Mouse (Mus musculus) G1E (cell line): Measurements from ENCODE around the gene Ncor2. TPM values are rescaled to one million over a fixed set of nuclear protein-coding genes. Genes with fewer than 3 reads are reported as not detected.

Experiments used
- ATAC-seq: 2 replicates; pipeline ENCODE4 v1.8.0; 2016; ENCODE audit warnings: mild to moderate bottlenecking; ENCODE audit not compliant: insufficient number of reproducible peaks, poor library complexity, low FRiP score, severe bottlenecking; ENCODE audit errors: extremely low read depth
- DNase-seq: peaks from one replicate; pipeline ENCODE4 v3.0.0; 2012; ENCODE audit warnings: low spot score
- H3K27me3 ChIP-seq: 2 replicates; pipeline ENCODE4 v1.6.1; 2012; ENCODE audit warnings: mild to moderate bottlenecking, low read length, inconsistent platforms; ENCODE audit not compliant: insufficient read depth
- H3K36me3 ChIP-seq: replicated peaks from 2 replicates; pipeline ENCODE3; 2012; ENCODE audit warnings: mild to moderate bottlenecking, inconsistent platforms
- H3K4me1 ChIP-seq: 2 replicates; pipeline ENCODE4 v1.6.1; 2012; ENCODE audit warnings: low read depth, low read length, inconsistent platforms, mixed read lengths; ENCODE audit not compliant: insufficient read depth
- H3K4me3 ChIP-seq: 2 replicates; pipeline ENCODE4 v1.5.1; 2012; ENCODE audit warnings: low read depth, mild to moderate bottlenecking, inconsistent platforms, low read length, moderate library complexity, mixed read lengths
- H3K9me3 ChIP-seq: replicated peaks from 2 replicates; pipeline ENCODE4 v1.6.1; 2012; ENCODE audit warnings: inconsistent platforms
- CTCF ChIP-seq: IDR thresholded peaks from 2 replicates; pipeline ENCODE4 v1.5.1; 2012; ENCODE audit warnings: low read depth, low read length, inconsistent platforms, mixed read lengths
- GATA1 ChIP-seq: IDR thresholded peaks from 2 replicates; pipeline ENCODE4 v1.6.1; 2012; ENCODE audit warnings: borderline replicate concordance, low read length, inconsistent platforms, mixed read lengths
- GATA2 ChIP-seq: IDR thresholded peaks from 2 replicates; pipeline ENCODE4 v1.6.1; 2012; ENCODE audit warnings: low read depth, low read length, inconsistent platforms, borderline replicate concordance
- POLR2AphosphoS5 ChIP-seq: IDR thresholded peaks from 2 replicates; pipeline ENCODE4 v1.6.1; 2012; ENCODE audit warnings: low read depth, low read length, inconsistent platforms; ENCODE audit not compliant: insufficient replicate concordance
- TAL1 ChIP-seq: conservative IDR thresholded peaks from 2 replicates; pipeline ENCODE4 v1.6.1; 2012; ENCODE audit warnings: low read depth, low read length, inconsistent platforms, mixed read lengths
- polyA plus RNA-seq: library from polyadenylated mRNA; stranded (reverse); fragments of >175 nt; gene quantifications from 2 replicates; pipeline ENCODE4 v1.2.3, GENCODE M21; 2012
- total RNA-seq, 2 experiments: library from RNA; stranded (forward) in 1 of 2; stranded (reverse) in 1 of 2; fragments of 200-1000 nt in 1 of 2; fragments of >200 nt in 1 of 2; fragmentation: Nextera tagmentation in 1 of 2; gene quantifications; 2 replicates each; pipeline ENCODE4 v1.2.3; 2014 to 2017

Ncor2 gene
- total and polyA plus RNA-seq, 3 experiments = 0.09 TPM; not detected in 2

DNA sequence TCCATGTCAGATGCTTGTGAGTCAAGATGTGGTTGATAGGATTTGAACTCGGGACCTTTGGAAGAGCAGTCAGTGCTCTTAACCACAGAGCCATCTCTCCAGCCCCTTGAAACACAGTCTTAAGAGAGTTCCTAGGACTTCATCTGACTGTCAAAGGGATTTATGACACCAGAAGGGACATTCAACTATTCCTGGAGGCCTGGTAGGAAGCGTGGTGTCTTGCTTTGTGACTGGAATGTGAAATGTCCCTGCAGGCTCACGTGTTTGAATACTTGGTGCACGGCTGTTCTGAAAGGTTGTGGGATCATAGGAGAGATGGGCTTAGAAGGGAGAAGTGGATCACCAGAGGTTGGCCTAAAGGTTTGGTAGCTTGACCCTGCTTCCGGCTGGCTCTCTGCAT is 192.4 kb downstream of the Ncor2 start:
- no peak for TF ChIP-seq GATA2
- no peak for TF ChIP-seq TAL1
- TF ChIP-seq CTCF = no peak
- no peak for TF ChIP-seq GATA1
- TF ChIP-seq POLR2AphosphoS5 = no peak
- ATAC-seq (no peak), DNase-seq (no peak)
- peaks cover 81% of the 10 kb centered on the region for H3K9me3 ChIP-seq
- H3K4me1 ChIP-seq = no peaks in the 10 kb centered on the region
- H3K4me3 ChIP-seq = no peak overlapping the region
- H3K27me3 ChIP-seq = no peaks in the 10 kb centered on the region
- no peaks in the 10 kb centered on the region for H3K36me3 ChIP-seq

DNA sequence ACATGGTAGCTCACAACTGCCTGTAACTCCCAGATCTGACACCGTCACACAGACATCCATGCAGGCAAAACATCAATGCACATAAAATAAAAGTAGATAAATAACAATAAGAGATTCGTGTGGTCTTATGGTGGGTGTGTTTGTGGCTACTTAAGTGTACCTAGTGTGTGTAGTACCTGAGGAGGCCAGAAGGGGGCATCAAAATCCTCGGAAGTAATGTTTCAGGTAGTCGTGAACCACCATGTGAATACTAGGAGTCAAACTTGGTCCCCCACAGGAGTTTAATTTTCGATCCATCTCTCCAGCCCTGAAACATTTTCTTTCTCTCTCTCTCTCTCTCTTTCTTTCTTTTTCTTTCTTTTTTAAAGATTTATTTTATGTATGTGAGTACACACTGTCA is 192.8 kb downstream of the Ncor2 start:
- Histone ChIP-seq H3K4me3 (no peak overlapping the region), H3K4me1 (no peaks in the 10 kb centered on the region), H3K36me3 (no peaks in the 10 kb centered on the region), H3K9me3 (peaks cover 80% of the 10 kb centered on the region), H3K27me3 (no peaks in the 10 kb centered on the region)
- DNase-seq (no peak), ATAC-seq (no peak)
- no peak for TF ChIP-seq GATA1
- TF ChIP-seq POLR2AphosphoS5 = no peak
- TF ChIP-seq GATA2 = no peak
- TF ChIP-seq TAL1 = no peak
- TF ChIP-seq CTCF = no peak

DNA sequence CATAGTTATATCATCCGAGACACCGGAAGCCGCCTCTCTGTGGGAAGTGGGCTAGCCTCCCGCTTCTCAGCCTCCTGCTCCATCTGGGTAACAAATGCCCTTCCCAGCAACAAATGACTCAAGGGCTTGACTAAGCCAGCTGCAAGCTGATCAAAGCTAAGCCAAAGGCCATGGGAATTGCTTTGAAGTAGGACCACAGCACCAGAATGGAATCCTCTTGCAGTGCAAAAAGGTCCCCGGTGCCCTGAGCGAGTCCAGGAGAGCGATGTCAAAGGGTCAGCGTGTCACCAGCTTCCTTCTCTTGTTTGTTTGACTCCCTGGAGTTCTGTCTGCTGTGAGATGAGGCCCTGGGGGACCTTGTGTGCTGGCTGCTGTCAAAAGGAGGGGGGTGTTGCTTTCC is 209.2 kb downstream of the Ncor2 start:
- Histone ChIP-seq H3K4me1 (no peaks in the 10 kb centered on the region), H3K9me3 (peaks cover 80% of the 10 kb centered on the region), H3K36me3 (no peaks in the 10 kb centered on the region), H3K4me3 (no peak overlapping the region), H3K27me3 (no peaks in the 10 kb centered on the region)
- TF ChIP-seq GATA1 (no peak), TAL1 (no peak), GATA2 (no peak), POLR2AphosphoS5 (no peak), CTCF (no peak)
- ATAC-seq (no peak), DNase-seq (no peak)

Other genes with a start within 250 kb of the Ncor2 start
- not detected in 2 replicates for gene Rflna, start 176.0 kb downstream of the Ncor2 start, total RNA-seq (2014; fragmentation: Nextera tagmentation)
- gene Rflna, start 176.0 kb downstream of the Ncor2 start, total RNA-seq (2017) = not detected in 2 replicates
- gene Rflna, start 176.0 kb downstream of the Ncor2 start, polyA plus RNA-seq = not detected in 2 replicates
- gene Scarb1, start 161.9 kb upstream of the Ncor2 start, total RNA-seq (2014; fragmentation: Nextera tagmentation) = 68.3 and 87.9 TPM in 2 replicates
- 38.0 and 42.9 TPM in 2 replicates for gene Scarb1, start 161.9 kb upstream of the Ncor2 start, total RNA-seq (2017)
- 37.4 and 43.7 TPM in 2 replicates for gene Scarb1, start 161.9 kb upstream of the Ncor2 start, polyA plus RNA-seq
- not detected in 2 replicates for gene Gm10382, start 210.1 kb upstream of the Ncor2 start, total RNA-seq (2014; fragmentation: Nextera tagmentation)
- not detected in 2 replicates for gene Gm10382, start 210.1 kb upstream of the Ncor2 start, total RNA-seq (2017)
- 0.22 and 0.45 TPM in 2 replicates for gene Gm10382, start 210.1 kb upstream of the Ncor2 start, polyA plus RNA-seq
- 477 and 495 TPM in 2 replicates for gene Ubc, start 211.0 kb upstream of the Ncor2 start, total RNA-seq (2014; fragmentation: Nextera tagmentation)
- 212 and 267 TPM in 2 replicates for gene Ubc, start 211.0 kb upstream of the Ncor2 start, total RNA-seq (2017)
- gene Ubc, start 211.0 kb upstream of the Ncor2 start, polyA plus RNA-seq = 28.0 and 92.4 TPM in 2 replicates